Mouse (Mus musculus): ENCODE measurements at regions not wholly inside any gene's neighbourhood (a gene's known extent, or its start where the extent isn't known, plus 50 kb on each side); places are given as distances from the start of the nearest gene placed in this dataset.

DNA sequence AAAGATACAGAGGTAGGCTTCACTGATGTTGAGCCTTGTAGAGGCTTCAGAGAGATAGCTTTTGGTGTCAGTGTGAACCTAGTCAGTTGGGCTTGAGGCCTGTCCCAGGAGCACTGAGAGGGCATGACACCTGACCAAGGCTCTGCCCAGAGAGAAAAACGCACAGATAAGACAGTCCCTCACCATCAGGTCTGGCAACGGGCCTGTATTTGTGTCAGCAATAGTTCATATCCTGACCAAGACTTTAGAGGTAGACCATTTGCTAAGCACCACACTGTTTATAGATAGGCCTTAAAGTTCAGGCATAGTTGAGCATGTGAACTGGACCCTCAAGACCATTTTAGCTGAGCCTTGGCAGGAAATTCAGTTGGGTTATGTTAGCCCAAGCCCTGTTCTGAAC lies 60.4 kb upstream of the C2cd4b start:
- no peak for DNase-seq (ENCODE audit: low spot score)

DNA sequence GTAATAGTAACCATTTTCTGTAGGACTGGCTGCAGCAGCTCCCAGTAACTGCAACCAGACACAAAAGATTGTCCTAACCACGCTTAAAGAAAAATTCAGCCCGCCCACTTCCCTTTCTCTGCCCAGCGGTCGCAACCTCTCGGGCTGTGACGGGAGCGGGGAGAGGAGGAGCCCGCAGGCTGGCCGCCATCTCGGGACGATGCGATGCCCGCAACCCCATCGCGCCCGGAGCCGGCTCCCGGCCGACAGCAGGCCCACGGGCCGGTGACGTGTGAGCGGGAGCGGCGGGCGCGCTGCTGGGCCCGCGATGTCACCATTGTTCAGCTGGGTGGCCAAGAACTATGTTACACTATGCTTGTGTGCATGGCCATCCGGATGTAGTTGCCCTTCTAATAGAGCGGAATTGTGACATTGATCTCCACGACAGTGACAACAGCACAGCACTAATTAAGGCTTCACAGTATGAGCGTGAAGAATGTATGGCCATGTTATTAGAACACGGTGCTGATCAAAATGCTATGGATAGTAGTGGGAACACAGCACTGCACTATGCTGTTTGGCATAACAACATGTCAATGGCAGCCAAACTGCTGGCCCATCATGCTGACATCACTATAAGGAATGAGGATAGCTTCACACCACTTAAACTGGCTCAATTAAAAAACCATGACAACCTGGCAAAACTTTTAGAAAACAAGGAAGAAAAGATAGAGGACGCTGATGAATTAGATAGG lies 59.2 kb upstream of the C2cd4b start:
- peak; percentile 9 for DNase-seq (ENCODE audit: low spot score)

DNA sequence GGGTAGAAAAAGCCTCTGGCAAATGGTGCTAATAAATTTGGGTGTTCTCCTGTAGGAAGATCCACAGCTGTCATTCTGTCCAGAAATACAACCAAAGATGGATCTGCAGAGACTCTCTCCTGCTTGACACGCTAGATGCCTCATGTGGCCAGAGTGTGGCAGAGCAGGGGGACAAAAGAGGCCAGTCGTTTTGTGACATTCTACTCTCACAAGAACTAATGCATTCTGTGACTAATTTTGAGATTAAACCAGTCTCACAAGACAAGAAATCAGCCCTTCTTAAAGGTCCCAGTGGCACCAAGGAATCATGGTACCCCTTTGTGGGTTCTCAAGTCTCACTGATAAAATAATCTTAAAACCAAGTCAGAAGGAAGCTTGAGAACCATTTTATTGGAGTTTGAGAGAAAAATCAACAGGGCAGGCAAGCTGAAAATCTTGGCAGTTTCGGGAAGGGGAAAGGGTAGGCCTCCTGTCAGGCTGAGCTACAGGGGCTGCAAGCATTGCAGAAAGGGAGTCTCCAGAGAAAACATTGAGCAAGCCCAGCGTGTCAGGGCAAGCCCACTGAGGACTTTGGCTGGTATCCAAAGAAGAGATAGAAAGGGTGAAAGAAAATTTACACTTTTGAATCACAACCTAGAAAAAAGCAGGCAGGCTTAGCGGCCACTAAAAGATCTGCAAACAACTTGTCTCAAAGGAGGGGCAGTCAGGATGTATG lies 50.8 kb upstream of the C2cd4b start:
- DNase-seq (ENCODE audit: low spot score): no peak

All from ovary, postnatal 10 days (tissue).